21 mouse cellular contexts compared by ENCODE assay signal in the genomic region with DNA sequence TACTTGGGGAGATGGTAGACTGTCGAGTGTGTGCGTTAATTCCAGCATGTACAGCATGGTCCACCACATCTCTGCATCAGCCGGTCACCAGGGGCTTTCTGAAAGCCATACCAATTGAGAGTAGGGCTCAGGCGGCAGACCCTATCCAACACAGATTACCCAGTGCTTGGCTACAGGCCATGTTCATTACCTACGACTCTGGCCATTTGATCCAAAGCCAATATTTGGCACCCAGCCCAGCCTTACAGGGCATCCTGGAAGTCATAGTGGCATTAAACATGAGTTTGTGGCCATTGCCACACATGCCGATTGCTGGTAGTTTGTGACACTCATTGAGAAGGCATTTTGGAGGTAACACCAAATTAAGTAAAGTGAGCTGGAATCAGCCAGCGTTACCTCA.
DNase-seq lines count a peak whose midpoint lies in the region; ATAC-seq lines count a peak whose summit lies in the region.
"Had no signal": no experiment of that assay in that cellular context is flagged by ENCODE, and none has a peak within 500 bp of the region (broad histone marks: within the 10 kb centered on the region; RNA-seq: fewer than 3 reads in every experiment).

No protein-coding gene starts in this region.

- no peak overlapping the region for H3K4me2 ChIP-seq in midbrain, embryonic 16.5 days (ENCODE audit: low read length)
- no peak overlapping the region for H3K4me2 ChIP-seq in midbrain, embryonic 11.5 days
- H3K4me2 ChIP-seq: embryonic facial prominence, embryonic 12.5 days; heart, embryonic 15.5 days; liver, embryonic 11.5 days; lung, embryonic 15.5 days; midbrain, embryonic 12.5 days had no signal

- 81% methylated on average over 7 of the region's 7 CpGs for WGBS in midbrain, embryonic 16.5 days
- WGBS in midbrain, embryonic 11.5 days: 95% methylated on average over 7 of the region's 7 CpGs

- DNase-seq in heart, adult 11 months: peak; percentile 86
- no peak for DNase-seq in heart, postnatal 36 days
- no peak for DNase-seq in midbrain, embryonic 11.5 days (ENCODE audit: low spot score, missing footprints)
- peak; percentile 39 for DNase-seq in cerebellum, adult 8-10 months
- DNase-seq in cerebellum, postnatal 4 days (ENCODE audit: low spot score in 2 of 2): peak; percentile 32 to 86
- no peak for DNase-seq in lung, postnatal 10 days
- DNase-seq: adrenal gland, postnatal 25 days; B cell, adult 2 months; heart, adult 2 months; kidney, adult 2 months; kidney, postnatal 10 days; layer of hippocampus, postnatal 36 days had no signal

- no peaks in the 10 kb centered on the region for H3K4me1 ChIP-seq in midbrain, embryonic 16.5 days (ENCODE audit: control insufficient read depth, insufficient read depth, low read length)
- H3K4me1 ChIP-seq in midbrain, embryonic 11.5 days (ENCODE audit: control insufficient read depth, insufficient read depth, low read length): no peaks in the 10 kb centered on the region
- H3K4me1 ChIP-seq: embryonic facial prominence, embryonic 12.5 days; heart, embryonic 15.5 days; lung, embryonic 15.5 days; midbrain, embryonic 12.5 days had no signal

- H3K4me3 ChIP-seq in midbrain, embryonic 16.5 days (ENCODE audit: low read depth, low read length): no peak overlapping the region
- H3K4me3 ChIP-seq in midbrain, embryonic 11.5 days (ENCODE audit: low read depth, low read length): no peak overlapping the region
- H3K4me3 ChIP-seq: embryonic facial prominence, embryonic 12.5 days; heart, adult 2 months; heart, embryonic 15.5 days; layer of hippocampus, adult 2 months; lung, embryonic 15.5 days; midbrain, embryonic 12.5 days had no signal

- H3K36me3 ChIP-seq in midbrain, embryonic 16.5 days (ENCODE audit: control insufficient read depth, insufficient read depth, low read length): peaks cover 8% of the 10 kb centered on the region
- peaks cover 2% of the 10 kb centered on the region for H3K36me3 ChIP-seq in midbrain, embryonic 11.5 days (ENCODE audit: control insufficient read depth, insufficient read depth, low read length)

- no peaks in the 10 kb centered on the region for H3K27me3 ChIP-seq in midbrain, embryonic 16.5 days (ENCODE audit: control insufficient read depth, insufficient read depth, low read depth, low read length)
- no peaks in the 10 kb centered on the region for H3K27me3 ChIP-seq in midbrain, embryonic 11.5 days (ENCODE audit: control insufficient read depth, insufficient read depth, low read length)
- H3K27me3 ChIP-seq: embryonic facial prominence, embryonic 12.5 days; heart, embryonic 15.5 days; lung, embryonic 15.5 days; midbrain, embryonic 12.5 days had no signal

- 0 out of 2 replicates have a peak, but pooled peaks have one; percentile 25 for ATAC-seq in midbrain, embryonic 16.5 days
- ATAC-seq in midbrain, embryonic 11.5 days (ENCODE audit: low FRiP score): no peak
- ATAC-seq: inflammation-experienced regulatory T-cells, adult 6 months had no signal

- no peak overlapping the region for H3K9ac ChIP-seq in midbrain, embryonic 16.5 days (ENCODE audit: low read depth, low read length)
- no peak overlapping the region for H3K9ac ChIP-seq in midbrain, embryonic 11.5 days (ENCODE audit: low read length)
- H3K9ac ChIP-seq: embryonic facial prominence, embryonic 12.5 days; heart, embryonic 15.5 days; lung, embryonic 15.5 days; midbrain, embryonic 12.5 days had no signal

- no peaks in the 10 kb centered on the region for H3K9me3 ChIP-seq in midbrain, embryonic 16.5 days (replicated peaks; ENCODE audit: control insufficient read depth, low read length, poor library complexity, severe bottlenecking)
- no peaks in the 10 kb centered on the region for H3K9me3 ChIP-seq in midbrain, embryonic 11.5 days (ENCODE audit: control insufficient read depth, low read length)
- H3K9me3 ChIP-seq: embryonic facial prominence, embryonic 12.5 days; heart, embryonic 15.5 days; lung, embryonic 15.5 days; midbrain, embryonic 12.5 days had no signal

- no peak overlapping the region for H3K27ac ChIP-seq in midbrain, embryonic 16.5 days (ENCODE audit: low read length)
- no peak overlapping the region for H3K27ac ChIP-seq in midbrain, embryonic 11.5 days (ENCODE audit: low read depth, low read length)
- H3K27ac ChIP-seq: embryonic facial prominence, embryonic 12.5 days; heart, adult 2 months; heart, embryonic 15.5 days; layer of hippocampus, adult 2 months; lung, embryonic 15.5 days; macrophage; midbrain, embryonic 12.5 days had no signal

- intact Hi-C loops in heart, postnatal 36 days (cut with DNase I): no loop called here

Comparison
In these comparisons a context has a peak if more than half of its experiments do, and no peak if none do; other contexts are left out.
1. DNase-seq: peak in heart, adult 11 months (single experiment), cerebellum, adult 8-10 months (single experiment) and cerebellum, postnatal 4 days (2 of 2); none in heart, postnatal 36 days (0 of 2), midbrain, embryonic 11.5 days (single experiment) and lung, postnatal 10 days (single experiment).